Mouse (Mus musculus) E14TG2a.4 (cell line): ENCODE measurements around the gene Pitpnm1.
"Not testable (repeated sequence)": the region's sequence is repeated elsewhere in the genome, so short reads cannot be mapped to it uniquely, and the experiment has no call there.

Experiments
- CTCF ChIP-seq: conservative IDR thresholded peaks from 2 replicates; pipeline ENCODE4 v1.5.1; 2014; ENCODE audit warnings: low read length
- NANOG ChIP-seq: IDR thresholded peaks from 2 replicates; pipeline ENCODE4 v1.6.1; 2014; ENCODE audit warnings: borderline replicate concordance, low read length, mixed read lengths
- POU5F1 ChIP-seq: IDR thresholded peaks from 2 replicates; pipeline ENCODE4 v1.6.1; 2014; ENCODE audit warnings: low read length, borderline replicate concordance

DNA sequence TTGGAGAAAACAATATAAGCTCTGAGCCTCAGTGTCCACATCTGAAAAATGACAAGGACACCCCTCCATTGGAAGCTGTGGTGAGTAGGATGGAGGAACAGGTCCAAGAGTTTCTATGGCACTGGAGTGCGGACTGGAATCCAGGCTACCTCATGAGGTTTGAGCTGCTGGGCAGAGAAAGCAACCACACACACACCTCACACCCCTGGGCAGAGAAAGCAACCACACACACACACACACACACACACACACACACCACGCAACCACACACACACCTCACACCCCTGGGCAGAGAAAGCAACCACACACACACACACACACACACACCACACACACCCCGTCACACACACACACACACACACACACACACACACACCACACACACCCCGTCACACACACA is 25.5 kb downstream of the Pitpnm1 start:
- TF ChIP-seq CTCF, NANOG, POU5F1: not testable (repeated sequence)
